Mouse (Mus musculus) ES-E14 (cell line): Measurements from ENCODE around the gene Cd6. TPM values are rescaled to one million over a fixed set of nuclear protein-coding genes. Genes with fewer than 3 reads are reported as not detected.

Source experiments
- DNase-seq: peaks from one replicate; pipeline ENCODE4 v3.0.0-alpha.2; 2013; ENCODE audit warnings: low read depth, low spot score
- H3K27ac ChIP-seq: 2 replicates; pipeline ENCODE4 v1.5.1; 2012; ENCODE audit warnings: low read depth, mild to moderate bottlenecking, low read length, moderate library complexity, mixed read lengths; ENCODE audit not compliant: poor library complexity, insufficient read depth, severe bottlenecking
- H3K36me3 ChIP-seq: 2 replicates; pipeline ENCODE4 v1.6.1; 2012; ENCODE audit warnings: mild to moderate bottlenecking, low read length, moderate library complexity, mixed read lengths; ENCODE audit not compliant: control insufficient read depth, poor library complexity, insufficient read depth, severe bottlenecking
- H3K4me1 ChIP-seq, 2 experiments: fragments of 150-350 bp in 1 of 2; sonication (generic) in 1 of 2; 2 replicates each; pipeline ENCODE4 v1.6.1; 2012; ENCODE audit warnings: low read length in 2 of 2, mild to moderate bottlenecking in 1 of 2, mixed read lengths in 1 of 2; ENCODE audit not compliant: control insufficient read depth in 2 of 2, insufficient read depth in 2 of 2, poor library complexity in 1 of 2
- H3K4me3 ChIP-seq, 2 experiments: fragments of 150-350 bp in 1 of 2; sonication (generic) in 1 of 2; 2 replicates each; pipeline ENCODE4 v1.5.1; 2012; ENCODE audit warnings: low read length in 2 of 2, low read depth in 1 of 2, mild to moderate bottlenecking in 1 of 2, mixed read lengths in 1 of 2; ENCODE audit not compliant: insufficient read depth in 1 of 2, poor library complexity in 1 of 2, severe bottlenecking in 1 of 2
- H3K9ac ChIP-seq: 2 replicates; pipeline ENCODE4 v1.6.1; 2012; ENCODE audit warnings: low read depth, mild to moderate bottlenecking, low read length, mixed read lengths; ENCODE audit not compliant: poor library complexity, insufficient read depth, severe bottlenecking
- H3K9me3 ChIP-seq: fragments of 150-350 bp; sonication (generic); 2 replicates; pipeline ENCODE4 v1.6.1; 2012; ENCODE audit warnings: low read depth, mild to moderate bottlenecking, low read length; ENCODE audit not compliant: control insufficient read depth, insufficient read depth
- CHD2 ChIP-seq: IDR thresholded peaks from 2 replicates; pipeline ENCODE4 v1.6.1; 2014; ENCODE audit warnings: mild to moderate bottlenecking, low read depth, low read length, inconsistent platforms
- HCFC1 ChIP-seq: IDR thresholded peaks from 2 replicates; pipeline ENCODE4 v1.6.1; 2012; ENCODE audit warnings: low read length, inconsistent platforms, borderline replicate concordance; ENCODE audit not compliant: insufficient read depth
- MAFK ChIP-seq: IDR thresholded peaks from 2 replicates; pipeline ENCODE4 v1.6.1; 2014; ENCODE audit warnings: mild to moderate bottlenecking, low read depth, low read length, inconsistent platforms; ENCODE audit not compliant: insufficient read depth
- ZC3H11A ChIP-seq: IDR thresholded peaks from 2 replicates; pipeline ENCODE4 v1.6.1; 2012; ENCODE audit warnings: low read depth, mild to moderate bottlenecking, inconsistent platforms, low read length, borderline replicate concordance
- ZNF384 ChIP-seq: IDR thresholded peaks from 2 replicates; pipeline ENCODE4 v1.6.1; 2012; ENCODE audit warnings: low read depth, low read length, inconsistent platforms
- in situ Hi-C, 2 experiments: fragments of 600-800 bp; cut with MboI; formaldehyde crosslinking; loops; one replicate each; pipeline ENCODE4 v1.15.1; 2025; ENCODE audit warnings: low sequenced_read_pairs in 2 of 2, inconsistent platforms in 1 of 2; ENCODE audit not compliant: unreplicated experiment in 2 of 2
- total RNA-seq: library from RNA; depleted of rRNA; stranded (reverse); fragments of 300-350 nt; gene quantifications from 2 replicates; pipeline ENCODE4 v1.2.3, GENCODE M21; 2012

The Cd6 gene
- total RNA-seq, 1 experiment, result 3.4 TPM

GRCm38 (mm10) chr19:10808524-10809233, 21.2 kb downstream of the Cd6 start:
- TF ChIP-seq MAFK, result no peak
- H3K4me1 ChIP-seq, result no peaks in the 10 kb centered on the region
- H3K9me3 ChIP-seq, result no peaks in the 10 kb centered on the region
- H3K9ac ChIP-seq, result no peak overlapping the region
- no peak overlapping the region for H3K27ac ChIP-seq
- no peak overlapping the region for H3K4me3 ChIP-seq
- in situ Hi-C loops, result no loop called here
- no peaks in the 10 kb centered on the region for H3K36me3 ChIP-seq
- DNase-seq, result no peak

- no peak for TF ChIP-seq ZC3H11A
- no peak for TF ChIP-seq ZNF384
- no peak for TF ChIP-seq MAFK
- TF ChIP-seq HCFC1, result no peak
- no peak for TF ChIP-seq CHD2
- Histone ChIP-seq H3K9ac (no peak overlapping the region), H3K36me3 (no peaks in the 10 kb centered on the region), H3K27ac (no peak overlapping the region), H3K4me3 (no peak overlapping the region), H3K4me1 (no peaks in the 10 kb centered on the region), H3K9me3 (no peaks in the 10 kb centered on the region)
- DNase-seq, result no peak
- in situ Hi-C loops, result no loop called here
These were observed 24.1 kb downstream of the Cd6 start for GRCm38 (mm10) chr19:10805661-10806285.

- in situ Hi-C loops, result no loop called here
- H3K27ac ChIP-seq, result no peak overlapping the region
- H3K4me3 ChIP-seq, result no peak overlapping the region
- H3K9ac ChIP-seq, result no peak overlapping the region
- H3K4me1 ChIP-seq, result no peaks in the 10 kb centered on the region
- TF ChIP-seq CHD2 (no peak), ZC3H11A (no peak), MAFK (no peak), ZNF384 (no peak), HCFC1 (no peak)
- no peak for DNase-seq
- no peaks in the 10 kb centered on the region for H3K9me3 ChIP-seq
- no peaks in the 10 kb centered on the region for H3K36me3 ChIP-seq
These were observed 24.8 kb downstream of the Cd6 start for GRCm38 (mm10) chr19:10804850-10805660.

GRCm38 (mm10) chr19:10803751-10804150, 26.1 kb downstream of the Cd6 start:
- no peak overlapping the region for H3K9ac ChIP-seq
- H3K4me1 ChIP-seq, result no peaks in the 10 kb centered on the region
- no peak for DNase-seq
- H3K4me3 ChIP-seq, result no peak overlapping the region
- no peak overlapping the region for H3K27ac ChIP-seq
- TF ChIP-seq CHD2 (no peak), ZC3H11A (no peak)
- H3K36me3 ChIP-seq, result no peaks in the 10 kb centered on the region
- in situ Hi-C loops, result no loop called here
- no peaks in the 10 kb centered on the region for H3K9me3 ChIP-seq
